In the genomic region with DNA sequence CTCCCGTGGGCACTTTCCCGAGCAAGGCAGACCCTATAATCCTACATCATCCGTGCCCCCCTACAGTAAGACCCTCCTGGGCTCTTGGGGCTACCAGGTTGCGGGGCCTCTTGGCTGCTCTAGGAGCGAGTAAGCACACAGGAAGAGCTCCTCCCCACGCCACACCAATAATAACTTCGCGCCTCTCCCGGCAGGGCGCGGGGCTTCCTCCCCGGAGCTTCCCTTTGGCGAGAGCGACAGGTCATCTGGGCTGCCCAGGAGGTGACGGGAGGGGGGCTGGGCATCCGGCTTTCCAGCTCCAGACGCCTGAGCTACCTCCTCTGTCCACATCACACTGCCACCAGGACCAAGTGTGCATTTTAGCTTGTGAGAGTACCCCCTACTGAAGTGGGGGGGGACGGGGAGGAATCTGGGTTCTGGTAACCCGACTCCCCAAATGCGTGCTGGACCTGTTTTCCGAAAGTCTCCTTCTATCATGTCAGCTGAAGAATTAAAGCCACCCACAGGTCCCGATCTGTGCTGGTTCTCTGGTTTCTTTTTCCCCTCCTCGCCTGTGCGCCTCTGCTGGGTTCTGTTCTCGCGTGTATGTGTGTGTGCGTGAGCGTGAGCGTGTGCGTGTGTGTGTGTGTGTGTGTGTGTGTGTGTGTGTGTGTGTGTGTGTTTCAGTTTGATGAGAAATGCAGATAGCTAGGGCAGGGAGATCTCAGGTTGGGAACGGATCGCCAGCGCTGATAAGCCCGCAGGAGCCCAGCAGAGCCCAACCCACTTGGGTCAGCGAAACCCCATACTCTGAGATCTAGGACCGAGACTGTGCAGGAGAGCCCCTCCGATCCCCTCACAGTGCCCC, we compare ENCODE assay signal across 7 mouse cellular contexts. TPM values are rescaled to one million over a fixed set of nuclear protein-coding genes. Genes with fewer than 3 reads are reported as not detected.
DNase-seq lines count a peak whose midpoint lies in the region; ATAC-seq and TF ChIP-seq lines count a peak whose summit lies in the region.

No protein-coding gene starts in this region.

- DNase-seq in MN1 (ENCODE audit: low spot score) = peak; percentile 90
- peak; percentile 82 for DNase-seq in brain, adult 2 months (ENCODE audit: low read depth, low spot score)
- DNase-seq in limb, embryonic 14.5 days (ENCODE audit: low spot score) = peak; percentile 57
- DNase-seq in midbrain, embryonic 14.5 days = peak; percentile 59
- peak; percentile 62 for DNase-seq in telencephalon, adult 2 months (ENCODE audit: low read depth, low spot score)

- H3K4me2 ChIP-seq in intestine, embryonic 16.5 days (ENCODE audit: low read depth, low read length) = peak overlapping the region; percentile 93
- H3K4me2 ChIP-seq in limb, embryonic 14.5 days (replicated peaks; ENCODE audit: low read depth, low read length, severe bottlenecking) = peak overlapping the region; percentile 98
- H3K4me2 ChIP-seq in midbrain, embryonic 14.5 days (ENCODE audit: low read length) = peak overlapping the region; percentile 98

- TF ChIP-seq POLR2A in limb, embryonic 14.5 days (IDR thresholded peaks at IDR 0.05; ENCODE audit: borderline replicate concordance, extremely low read depth, insufficient read depth, insufficient read length) = no peak

- peak overlapping the region; percentile 87 for H3K9ac ChIP-seq in intestine, embryonic 16.5 days (ENCODE audit: low read depth, low read length)
- peak overlapping the region; percentile 64 for H3K9ac ChIP-seq in limb, embryonic 14.5 days (ENCODE audit: low read depth, low read length, severe bottlenecking)
- H3K9ac ChIP-seq in midbrain, embryonic 14.5 days (replicated peaks; ENCODE audit: low read length) = peak overlapping the region; percentile 71

- peak overlapping the region; percentile 82 for H3K4me3 ChIP-seq in intestine, embryonic 16.5 days (ENCODE audit: low read length)
- peak overlapping the region; percentile 56 for H3K4me3 ChIP-seq in limb, embryonic 14.5 days (replicated peaks; ENCODE audit: low read length)
- H3K4me3 ChIP-seq in midbrain, embryonic 14.5 days (replicated peaks; ENCODE audit: low read depth, low read length) = peak overlapping the region; percentile 59

- peaks cover 49% of the 10 kb centered on the region for H3K4me1 ChIP-seq in intestine, embryonic 16.5 days (ENCODE audit: control insufficient read depth, insufficient read depth, low read length)
- H3K4me1 ChIP-seq in limb, embryonic 14.5 days (ENCODE audit: control insufficient read depth, insufficient read depth, low read length) = peaks cover 30% of the 10 kb centered on the region
- peaks cover 35% of the 10 kb centered on the region for H3K4me1 ChIP-seq in midbrain, embryonic 14.5 days (ENCODE audit: control insufficient read depth, insufficient read depth, low read length)

- no peaks in the 10 kb centered on the region for H3K9me3 ChIP-seq in intestine, embryonic 16.5 days (ENCODE audit: control insufficient read depth, low read length)
- no peaks in the 10 kb centered on the region for H3K9me3 ChIP-seq in limb, embryonic 14.5 days (ENCODE audit: control insufficient read depth, low read length)
- no peaks in the 10 kb centered on the region for H3K9me3 ChIP-seq in midbrain, embryonic 14.5 days (ENCODE audit: control insufficient read depth, low read length)

- no peaks in the 10 kb centered on the region for H3K27me3 ChIP-seq in intestine, embryonic 16.5 days (replicated peaks; ENCODE audit: control insufficient read depth, insufficient read depth, low read length)
- peaks cover 36% of the 10 kb centered on the region for H3K27me3 ChIP-seq in limb, embryonic 14.5 days (ENCODE audit: control insufficient read depth, insufficient read depth, low read length)
- 0 out of 2 replicates have a peak, but pooled peaks cover 4% of the 10 kb centered on the region for H3K27me3 ChIP-seq in midbrain, embryonic 14.5 days (ENCODE audit: control insufficient read depth, insufficient read depth, low read length)

- peak; percentile 8; the same call in 1 of the 2 replicates for ATAC-seq in granulocyte monocyte progenitor cell, adult 5-6 weeks (replicated peaks; ENCODE audit: poor library complexity, severe bottlenecking)
- no peak for ATAC-seq in intestine, embryonic 16.5 days
- ATAC-seq in limb, embryonic 14.5 days (ENCODE audit: low FRiP score, low read depth) = no peak
- no peak for ATAC-seq in midbrain, embryonic 14.5 days (ENCODE audit: low FRiP score, low TSS enrichment)

- no peaks in the 10 kb centered on the region for H3K36me3 ChIP-seq in intestine, embryonic 16.5 days (ENCODE audit: control insufficient read depth, insufficient read depth, low read length)
- H3K36me3 ChIP-seq in limb, embryonic 14.5 days (ENCODE audit: control insufficient read depth, insufficient read depth, low read length) = no peaks in the 10 kb centered on the region
- H3K36me3 ChIP-seq in midbrain, embryonic 14.5 days (ENCODE audit: control insufficient read depth, insufficient read depth, low read length) = no peaks in the 10 kb centered on the region

- under 1% methylated on average over 37 of the region's 37 CpGs for WGBS in intestine, embryonic 16.5 days
- WGBS in limb, embryonic 14.5 days = under 1% methylated on average over 32 of the region's 37 CpGs
- WGBS in midbrain, embryonic 14.5 days = under 1% methylated on average over 37 of the region's 37 CpGs

- peak overlapping the region; percentile 87 for H3K27ac ChIP-seq in intestine, embryonic 16.5 days (ENCODE audit: low read length)
- no peak overlapping the region for H3K27ac ChIP-seq in limb, embryonic 14.5 days (replicated peaks; ENCODE audit: low read depth, low read length)
- H3K27ac ChIP-seq in midbrain, embryonic 14.5 days (replicated peaks; ENCODE audit: low read depth, low read length) = peak overlapping the region; percentile 65

RNA-seq across cellular contexts. Expression of gene Zfpm1, which starts 1.6 kb away (rescaled TPM):
- total RNA-seq in granulocyte monocyte progenitor cell, adult 5-6 weeks (2014; fragmentation: Nextera tagmentation) = 1.7 and 3.4 TPM in 2 replicates
- total RNA-seq in granulocyte monocyte progenitor cell, adult 5-6 weeks (2017) = 5.5 and 7.9 TPM in 2 replicates
- polyA plus RNA-seq in intestine, embryonic 16.5 days (2015; fragmentation: Nextera tagmentation; extraction: Ambion mirVana) = 2.6 and 2.7 TPM in 2 replicates
- polyA plus RNA-seq in limb, embryonic 14.5 days (2012; rRNA removed) = 10.4 and 13.8 TPM in 2 replicates
- polyA plus RNA-seq in limb, embryonic 14.5 days (2014; fragmentation: Nextera tagmentation; extraction: Ambion mirVana) = 1.9 and 2.1 TPM in 2 replicates
- polyA plus RNA-seq in midbrain, embryonic 14.5 days (2014; fragmentation: Nextera tagmentation; extraction: Ambion mirVana) = 2.3 TPM in 2 replicates
